Mouse (Mus musculus): ENCODE data around the gene Spin2c. TPM values are rescaled to one million over a fixed set of nuclear protein-coding genes. Genes with fewer than 3 reads are reported as not detected.

The Spin2c gene
- polyA plus RNA-seq (2016; fragmentation: Nextera tagmentation; extraction: Ambion mirVana): 26.7 and 27.1 TPM in 2 replicates

- peak; percentile 57 for DNase-seq (ENCODE audit: extremely low spot score, low spot score)
- Histone ChIP-seq H3K27me3 (ENCODE audit: poor library complexity, severe bottlenecking) (no peaks in the 10 kb centered on the region), H3K27ac (peak within 1 kb of the TSS; percentile 78), H3K4me1 (no peaks in the 10 kb centered on the region), H3K36me3 (replicated peaks) (no peaks in the 10 kb centered on the region), H3K4me3 (peak within 1 kb of the TSS; percentile 61), H3K9me3 (no peaks in the 10 kb centered on the region)
- WGBS: 14% methylated on average over 23 of the region's 23 CpGs
Observed at GRCm38 (mm10) chrX:153831951-153832561, at the start of gene Spin2c. TSS of gene Spin2c (plus strand) at chrX:153832225.

- Histone ChIP-seq H3K36me3 (replicated peaks) (no peaks in the 10 kb centered on the region), H3K27me3 (ENCODE audit: poor library complexity, severe bottlenecking) (no peaks in the 10 kb centered on the region), H3K4me3 (peak overlapping the region; percentile 61), H3K4me1 (no peaks in the 10 kb centered on the region), H3K27ac (peak overlapping the region; percentile 78), H3K9me3 (no peaks in the 10 kb centered on the region)
- DNase-seq (ENCODE audit: extremely low spot score, low spot score): no peak
- WGBS: 21% methylated on average over 14 of the region's 14 CpGs
Observed at GRCm38 (mm10) chrX:153832606-153833005, 581 bp downstream of the Spin2c start.

Other genes starting within 250 kb of the Spin2c start
- 3.4 and 3.7 TPM in 2 replicates for gene Kctd12b, start 135.8 kb upstream of the Spin2c start, polyA plus RNA-seq (2016; fragmentation: Nextera tagmentation; extraction: Ambion mirVana)
- 66.6 and 68.8 TPM in 2 replicates for gene Nbdy, start 108.6 kb upstream of the Spin2c start, polyA plus RNA-seq (2016; fragmentation: Nextera tagmentation; extraction: Ambion mirVana)
- gene Samt1, start 180.4 kb downstream of the Spin2c start, polyA plus RNA-seq (2016; fragmentation: Nextera tagmentation; extraction: Ambion mirVana): not detected in 2 replicates
- gene 4921511M17Rik, start 201.6 kb downstream of the Spin2c start, polyA plus RNA-seq (2016; fragmentation: Nextera tagmentation; extraction: Ambion mirVana): not detected in 2 replicates
- not detected in 2 replicates for gene Gm10057, start 222.8 kb downstream of the Spin2c start, polyA plus RNA-seq (2016; fragmentation: Nextera tagmentation; extraction: Ambion mirVana)